Mouse (Mus musculus): ENCODE data around the gene Sp2. TPM values are rescaled to one million over a fixed set of nuclear protein-coding genes. Genes with fewer than 3 reads are reported as not detected.
A peak's percentile ranks its signal among the peaks of the same experiment; 100 is the strongest.

The Sp2 gene
- polyA plus RNA-seq, 2 experiments, result 7.7 to 13.7 TPM

- H3K36me3 ChIP-seq (replicated peaks; ENCODE audit: control insufficient read depth, insufficient read depth, low read depth), result 0 out of 2 replicates have a peak, but pooled peaks cover 4% of the 10 kb centered on the region
- peak; percentile 47 for TF ChIP-seq CTCF (IDR thresholded peaks at IDR 0.05; ENCODE audit: low read depth)
- no peak for TF ChIP-seq EP300 (IDR thresholded peaks at IDR 0.05; ENCODE audit: low read depth)
- H3K27me3 ChIP-seq (ENCODE audit: control insufficient read depth, insufficient read depth, low read length), result no peaks in the 10 kb centered on the region
- H3K27ac ChIP-seq, result peak overlapping the region; percentile 90
- H3K4me2 ChIP-seq (ENCODE audit: low read depth), result peak overlapping the region; percentile 96
- H3K9me3 ChIP-seq (ENCODE audit: control insufficient read depth, low read length), result no peaks in the 10 kb centered on the region
- peak overlapping the region; percentile 61 to 93 for H3K4me3 ChIP-seq (ENCODE audit: insufficient read depth in 1 of 2, low read depth in 2 of 2, low read length in 2 of 2)
- H3K9ac ChIP-seq (replicated peaks), result peak overlapping the region; percentile 98
- DNase-seq (ENCODE audit: low read depth in 3 of 3, low spot score in 3 of 3), result peak; percentile 74 to 77 (median 75)
- H3K4me1 ChIP-seq (replicated peaks; ENCODE audit: control insufficient read depth in 2 of 2, insufficient read depth in 2 of 2, low read length in 1 of 2), result peaks cover 27 to 34% of the 10 kb centered on the region in 2 experiments
- under 1% methylated on average over 48 of the region's 50 CpGs for WGBS (ENCODE audit: insufficient replicate concordance)
- ATAC-seq (ENCODE audit: insufficient read depth), result peak; percentile 75
Measured at GRCm38 (mm10) chr11:96976911-96977591, 5.7 kb downstream of the Sp2 start.

- WGBS (ENCODE audit: insufficient replicate concordance), result 46% methylated on average over 3 of the region's 3 CpGs
- H3K27me3 ChIP-seq (ENCODE audit: control insufficient read depth, insufficient read depth, low read length), result no peaks in the 10 kb centered on the region
- H3K9me3 ChIP-seq (ENCODE audit: control insufficient read depth, low read length), result no peaks in the 10 kb centered on the region
- H3K4me1 ChIP-seq (replicated peaks; ENCODE audit: control insufficient read depth in 2 of 2, insufficient read depth in 2 of 2, low read length in 1 of 2), result peaks cover 27 to 37% of the 10 kb centered on the region in 2 experiments
- H3K4me2 ChIP-seq (ENCODE audit: low read depth), result peak overlapping the region; percentile 96
- H3K4me3 ChIP-seq (ENCODE audit: insufficient read depth in 1 of 2, low read depth in 2 of 2, low read length in 2 of 2), result peak overlapping the region; percentile 61 to 93
- peak overlapping the region; percentile 98 for H3K9ac ChIP-seq (replicated peaks)
- H3K27ac ChIP-seq, result peak overlapping the region; percentile 90
- ATAC-seq (ENCODE audit: insufficient read depth) (no peak), DNase-seq (ENCODE audit: low read depth in 3 of 3, low spot score in 3 of 3) (no peak)
- TF ChIP-seq CTCF (IDR thresholded peaks at IDR 0.05; ENCODE audit: low read depth), result no peak
- H3K36me3 ChIP-seq (replicated peaks; ENCODE audit: control insufficient read depth, insufficient read depth, low read depth), result 0 out of 2 replicates have a peak, but pooled peaks cover 4% of the 10 kb centered on the region
Measured at GRCm38 (mm10) chr11:96976379-96976687, 6.4 kb downstream of the Sp2 start.

- no peak for DNase-seq (ENCODE audit: low read depth in 3 of 3, low spot score in 3 of 3)
- 76% methylated on average over 10 of the region's 10 CpGs for WGBS (ENCODE audit: insufficient replicate concordance)
- ATAC-seq (ENCODE audit: insufficient read depth), result no peak
- Histone ChIP-seq H3K27me3 (ENCODE audit: control insufficient read depth, insufficient read depth, low read length) (no peaks in the 10 kb centered on the region), H3K9ac (replicated peaks) (peak overlapping the region; percentile 98), H3K4me1 (replicated peaks; ENCODE audit: control insufficient read depth in 2 of 2, insufficient read depth in 2 of 2, low read length in 1 of 2) (peaks cover 27 to 42% of the 10 kb centered on the region in 2 experiments), H3K9me3 (ENCODE audit: control insufficient read depth, low read length) (no peaks in the 10 kb centered on the region), H3K4me3 (ENCODE audit: insufficient read depth in 1 of 2, low read depth in 2 of 2, low read length in 2 of 2) (peak overlapping the region; percentile 61 to 93), H3K27ac (peak overlapping the region; percentile 90), H3K4me2 (ENCODE audit: low read depth) (peak overlapping the region; percentile 96), H3K36me3 (replicated peaks; ENCODE audit: control insufficient read depth, insufficient read depth, low read depth) (0 out of 2 replicates have a peak, but pooled peaks cover 4% of the 10 kb centered on the region)
- TF ChIP-seq CTCF (IDR thresholded peaks at IDR 0.05; ENCODE audit: low read depth), result no peak
- TF ChIP-seq EP300 (IDR thresholded peaks at IDR 0.05; ENCODE audit: low read depth), result no peak
Measured at GRCm38 (mm10) chr11:96975511-96976378, 7.0 kb downstream of the Sp2 start.

- WGBS (ENCODE audit: insufficient replicate concordance), result 51% methylated on average over 5 of the region's 5 CpGs
Measured at GRCm38 (mm10) chr11:96974813-96975212, 7.9 kb downstream of the Sp2 start.

More at GRCm38 (mm10) chr11:96974813-96975212, 7.9 kb downstream of the Sp2 start:
- ATAC-seq (ENCODE audit: insufficient read depth), result no peak
- Histone ChIP-seq H3K27ac (0 out of 2 replicates have a peak overlapping the region, but pooled peaks have one; percentile 90), H3K36me3 (replicated peaks; ENCODE audit: control insufficient read depth, insufficient read depth, low read depth) (0 out of 2 replicates have a peak, but pooled peaks cover 4% of the 10 kb centered on the region), H3K27me3 (ENCODE audit: control insufficient read depth, insufficient read depth, low read length) (no peaks in the 10 kb centered on the region), H3K4me2 (ENCODE audit: low read depth) (peak overlapping the region; percentile 96), H3K4me3 (ENCODE audit: insufficient read depth in 1 of 2, low read depth in 2 of 2, low read length in 2 of 2) (no peak overlapping the region; a peak in 1 of 4 replicates), H3K9me3 (ENCODE audit: control insufficient read depth, low read length) (no peaks in the 10 kb centered on the region), H3K9ac (replicated peaks) (no peak overlapping the region), H3K4me1 (replicated peaks; ENCODE audit: control insufficient read depth in 2 of 2, insufficient read depth in 2 of 2, low read length in 1 of 2) (peaks cover 37 to 49% of the 10 kb centered on the region in 2 experiments)
- TF ChIP-seq EP300 (IDR thresholded peaks at IDR 0.05; ENCODE audit: low read depth) (no peak), CTCF (IDR thresholded peaks at IDR 0.05; ENCODE audit: low read depth) (no peak)
- no peak for DNase-seq (ENCODE audit: low read depth in 3 of 3, low spot score in 3 of 3)

Measured in liver, embryonic 14.5 days (tissue).